Mouse (Mus musculus): ENCODE data around the gene Terf2.

DNA sequence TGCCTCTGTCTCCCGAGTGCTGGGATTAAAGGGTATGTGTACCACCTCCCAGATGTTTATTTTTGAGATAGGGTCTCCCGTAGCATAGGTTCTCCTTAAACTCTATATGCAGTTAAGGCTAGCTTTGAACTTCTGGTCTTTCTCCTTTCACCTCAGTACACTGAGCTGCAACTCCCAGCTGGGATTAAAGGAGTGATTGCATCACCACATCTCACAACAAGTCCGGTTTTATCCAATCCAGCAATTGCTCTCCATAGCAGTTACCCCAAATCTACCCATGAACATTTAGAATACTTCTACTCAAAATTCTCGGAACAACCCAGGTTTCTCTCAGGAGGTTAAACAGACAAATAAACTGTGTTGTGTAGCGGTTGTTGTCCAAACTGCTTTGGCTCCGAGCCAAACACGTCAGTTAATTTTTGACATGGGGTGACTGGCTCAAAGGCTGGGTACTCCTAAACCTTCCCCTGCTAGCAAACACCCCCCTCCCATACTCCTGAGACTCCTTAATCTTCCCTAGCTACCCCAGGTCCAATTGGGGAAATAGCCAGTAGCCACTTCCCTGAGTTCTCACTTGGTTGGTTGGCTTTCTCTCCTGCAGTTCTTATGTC lies 25.4 kb upstream of the Terf2 start:
- TF ChIP-seq ZKSCAN1 (IDR thresholded peaks at IDR 0.05; ENCODE audit: low read depth, low read length) (no peak), TCF12 (IDR thresholded peaks at IDR 0.05; ENCODE audit: low read depth, low read length) (no peak), MAZ (IDR thresholded peaks at IDR 0.05; ENCODE audit: low read depth, low read length) (no peak), CTCF (IDR thresholded peaks at IDR 0.05 in 2 of 3, conservative IDR thresholded peaks at IDR 0.05 in 1 of 3; ENCODE audit: control insufficient read depth in 1 of 3, insufficient read depth in 1 of 3, low read depth in 2 of 3, low read length in 3 of 3, poor library complexity in 1 of 3, severe bottlenecking in 1 of 3) (no peak), POLR2AphosphoS2 (IDR thresholded peaks at IDR 0.05; ENCODE audit: low read length) (no peak), MEF2A (IDR thresholded peaks at IDR 0.05; ENCODE audit: extremely low read depth, insufficient replicate concordance, low read depth, low read length, poor library complexity, severe bottlenecking) (no peak), POLR2A (IDR thresholded peaks at IDR 0.05; ENCODE audit: control insufficient read depth in 1 of 2, insufficient read depth in 1 of 2, low read depth in 1 of 2, low read length in 2 of 2, poor library complexity in 1 of 2) (no peak), JUND (IDR thresholded peaks at IDR 0.05; ENCODE audit: low read depth, low read length) (no peak), MAFK (IDR thresholded peaks at IDR 0.05; ENCODE audit: borderline replicate concordance, low read depth, low read length) (no peak), POLR2AphosphoS5 (IDR thresholded peaks at IDR 0.05; ENCODE audit: borderline replicate concordance, low read depth, low read length) (no peak), EP300 (IDR thresholded peaks at IDR 0.05; ENCODE audit: low read depth in 1 of 2, low read length in 2 of 2) (no peak), CHD1 (IDR thresholded peaks at IDR 0.05; ENCODE audit: low read depth, low read length) (no peak)

All from MEL (cell line).